Mouse (Mus musculus) telencephalon, adult 2 months (tissue): ENCODE measurements at regions not wholly inside any gene's neighbourhood (a gene's known extent, or its start where the extent isn't known, plus 50 kb on each side); places are given as distances from the start of the nearest gene placed in this dataset.
A peak's percentile ranks its signal among the peaks of the same experiment; 100 is the strongest.

Experiments used
- DNase-seq: peaks from one replicate; pipeline ENCODE4 v3.0.0-alpha.2; 2011; ENCODE audit warnings: low read depth, low spot score

DNA sequence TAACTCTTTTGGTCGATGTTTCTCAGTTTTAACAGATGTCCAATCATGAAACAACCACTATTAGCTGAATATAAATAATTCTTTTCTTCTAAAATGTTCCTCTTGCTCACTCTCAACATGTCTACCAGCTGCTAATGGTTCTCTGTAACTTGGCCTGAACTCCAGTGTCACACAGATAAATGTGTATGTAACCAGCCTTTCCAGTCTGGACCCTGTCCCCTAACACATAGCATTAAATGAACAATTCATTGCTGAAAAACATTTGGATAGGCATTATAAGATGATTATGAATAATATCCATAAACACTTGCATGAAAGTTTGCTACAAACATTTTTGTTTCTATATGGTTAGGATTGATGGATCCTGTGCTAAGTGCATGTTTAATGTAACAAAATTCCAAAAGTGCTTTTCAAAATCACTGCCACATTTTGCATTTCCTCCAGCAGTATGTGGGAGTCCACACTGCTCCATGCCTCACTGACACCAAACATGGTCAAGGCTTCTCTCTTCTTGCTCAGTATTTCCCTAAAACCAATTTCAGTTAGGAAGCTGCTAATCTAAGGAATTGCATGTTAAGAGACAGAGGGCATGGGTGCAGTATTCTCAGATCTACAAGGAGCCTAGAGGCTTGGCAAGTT lies 82.1 kb upstream of the Thbs1 start:
- no peak for DNase-seq

DNA sequence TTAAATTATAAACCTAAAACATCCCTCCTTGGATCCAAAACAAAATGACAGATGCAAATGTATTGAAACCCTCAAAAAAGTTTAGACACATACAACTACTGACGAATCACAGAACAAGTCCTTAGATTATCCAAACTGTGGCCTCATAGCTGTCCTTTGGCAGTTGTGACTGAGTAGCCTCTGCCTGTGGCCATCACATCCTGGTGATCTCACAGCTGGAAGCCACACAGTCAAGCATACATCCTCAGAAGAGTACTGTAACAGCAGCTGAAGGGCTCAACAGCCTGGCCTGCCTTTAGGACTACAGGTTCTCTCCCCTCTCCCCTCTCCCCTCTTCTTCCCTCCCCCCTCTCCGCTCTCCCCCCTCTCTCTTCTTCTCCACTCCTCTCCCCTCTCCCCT lies 80.0 kb upstream of the Thbs1 start:
- no peak for DNase-seq

DNA sequence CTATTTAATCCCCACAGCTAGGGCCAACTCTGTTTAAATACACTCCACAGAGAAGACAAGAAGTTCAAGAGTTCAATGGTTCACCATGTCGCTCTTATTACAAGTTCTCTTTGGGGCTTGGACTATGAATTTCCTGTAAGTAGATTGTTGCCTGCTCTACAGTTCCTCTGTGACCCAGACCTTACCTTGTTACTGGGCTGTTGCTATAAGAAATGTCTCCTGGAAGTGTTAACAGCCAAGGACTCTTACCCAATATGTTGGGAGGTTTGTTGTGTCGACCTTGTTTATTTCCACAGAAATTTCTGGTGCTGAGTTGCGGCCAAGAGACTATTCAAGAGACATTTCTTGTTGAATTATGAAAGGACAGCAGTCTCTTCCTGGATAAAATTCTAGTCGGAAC lies 78.3 kb upstream of the Thbs1 start:
- no peak for DNase-seq

DNA sequence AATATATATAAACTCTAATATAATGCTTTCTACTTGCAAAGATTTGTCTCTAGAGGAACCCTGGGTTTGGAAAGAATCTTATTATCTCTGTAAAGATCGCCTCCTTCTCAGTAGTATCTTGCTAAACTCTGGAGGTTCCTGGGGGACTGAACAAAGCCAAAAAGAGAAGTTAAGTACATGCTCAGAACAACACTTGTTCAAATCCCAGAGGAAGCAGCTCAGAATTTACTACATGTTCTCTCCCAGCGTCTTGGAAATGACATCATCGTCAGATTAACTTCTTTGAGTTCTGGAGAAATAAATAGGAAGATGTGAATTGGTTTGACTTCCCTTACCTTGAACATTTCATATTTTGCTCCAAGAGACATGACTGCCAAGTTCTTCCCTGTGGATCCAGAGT lies 77.7 kb upstream of the Thbs1 start:
- no peak for DNase-seq

DNA sequence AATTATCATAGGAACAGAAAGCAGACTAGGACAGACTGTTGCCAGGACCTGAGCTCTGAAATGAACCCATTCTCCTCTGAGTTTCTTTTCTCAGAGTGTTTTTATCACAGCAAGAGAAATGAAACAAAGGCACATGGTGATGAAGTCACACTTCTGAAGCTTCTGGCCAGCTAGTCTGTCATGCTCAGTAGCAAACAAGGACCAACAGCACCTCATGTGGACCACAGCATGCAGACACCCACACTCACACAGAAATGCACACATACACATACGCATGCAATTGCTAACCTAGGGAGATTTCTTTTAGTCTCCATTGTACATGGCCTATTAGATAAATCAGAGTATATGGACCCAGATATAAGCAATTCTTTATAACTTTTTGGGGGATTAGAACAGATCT lies 76.3 kb upstream of the Thbs1 start:
- DNase-seq, result no peak

DNA sequence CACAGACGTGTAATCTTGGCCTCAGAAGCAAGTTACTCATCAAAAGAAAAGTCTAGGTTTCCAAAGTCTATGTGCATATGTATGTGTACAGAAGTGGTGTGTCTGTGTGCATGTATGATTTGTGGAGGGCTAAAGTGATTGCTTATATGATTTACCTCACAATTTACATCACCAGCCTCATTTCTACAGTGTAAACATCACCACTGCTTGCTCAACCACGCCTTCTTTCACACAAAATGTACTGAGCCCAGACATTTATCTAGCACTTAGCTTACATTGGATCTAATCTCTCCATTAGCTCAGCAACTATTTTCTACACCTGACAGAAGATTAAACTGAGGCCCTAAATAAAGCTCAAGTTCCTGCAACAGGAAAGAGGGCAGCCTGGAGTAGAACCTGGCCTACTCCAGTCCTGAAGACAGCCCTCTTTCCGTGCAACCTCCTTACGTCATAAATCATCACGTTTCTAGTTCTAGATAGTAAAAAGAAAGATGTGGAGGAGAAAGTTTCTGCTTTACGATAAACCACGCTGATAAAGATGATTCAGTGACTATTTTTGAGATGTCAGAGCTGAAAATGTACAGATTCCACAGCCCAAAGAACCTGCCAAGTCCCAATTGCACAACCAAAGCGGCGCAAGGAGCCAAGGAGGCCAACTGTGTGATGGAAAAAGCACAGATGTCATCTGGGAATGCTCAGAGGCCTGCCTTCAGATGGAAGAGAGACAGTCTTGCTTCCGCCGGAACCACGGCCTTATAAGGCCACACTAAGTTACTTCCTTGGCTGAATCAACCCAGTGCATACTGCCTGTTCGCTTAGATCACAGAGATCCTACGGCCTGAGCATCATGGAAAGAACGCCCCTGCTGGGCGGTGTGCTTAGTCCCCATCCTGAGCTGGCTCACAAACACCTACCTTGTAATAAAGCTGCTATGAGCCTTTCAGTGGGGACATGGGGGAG lies 72.5 kb upstream of the Thbs1 start:
- peak; percentile 35 for DNase-seq

DNA sequence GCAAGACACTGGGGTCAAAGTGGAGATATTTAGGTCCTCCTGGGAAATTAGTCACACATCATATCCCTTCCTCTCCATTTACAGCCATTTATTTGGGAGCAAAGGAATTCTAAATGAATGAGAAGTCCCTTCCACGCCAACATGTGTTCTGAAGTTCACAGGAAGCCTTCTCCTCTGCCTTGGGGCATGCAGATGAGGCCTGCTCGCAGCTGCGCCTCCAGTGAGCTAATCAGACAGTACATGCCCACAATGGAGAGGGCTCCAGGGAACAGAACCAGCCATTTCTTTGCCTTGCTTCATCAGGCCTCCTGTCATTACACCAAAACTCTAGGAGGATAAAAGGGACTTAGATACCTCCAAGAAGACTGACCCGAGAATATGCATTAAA lies 71.9 kb upstream of the Thbs1 start:
- no peak for DNase-seq

DNA sequence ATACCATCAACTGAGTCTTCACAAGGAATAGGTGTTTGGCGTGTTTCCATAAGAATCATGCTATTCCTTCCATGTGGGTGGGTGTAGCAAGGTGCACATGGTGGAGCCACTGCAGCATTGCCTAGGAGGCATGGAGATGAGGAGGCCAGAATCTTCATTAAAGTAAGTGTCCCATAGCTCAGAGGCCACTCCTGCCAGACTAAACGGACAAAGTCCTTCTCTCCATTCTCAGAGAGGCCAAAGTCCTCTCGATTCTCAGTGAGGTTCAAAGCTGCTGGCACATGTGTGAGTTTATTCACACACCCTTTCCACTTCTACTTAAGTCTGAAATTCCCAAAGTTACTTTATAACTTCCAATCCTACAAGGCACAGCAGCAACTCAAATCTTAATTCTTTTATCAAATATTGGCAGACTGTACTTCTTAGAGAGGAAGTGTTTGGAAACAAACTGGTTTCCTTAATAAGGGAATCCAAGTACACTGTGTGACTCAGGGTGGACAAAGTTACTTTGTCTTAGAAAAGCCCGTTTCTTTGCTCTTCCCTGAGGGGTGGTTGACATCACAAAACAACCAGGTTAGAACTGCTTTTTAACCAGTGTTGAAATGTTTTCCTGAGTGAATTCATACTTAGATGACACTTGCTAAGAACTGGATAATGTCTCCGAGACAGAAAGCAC lies 69.2 kb upstream of the Thbs1 start:
- DNase-seq, result no peak

DNA sequence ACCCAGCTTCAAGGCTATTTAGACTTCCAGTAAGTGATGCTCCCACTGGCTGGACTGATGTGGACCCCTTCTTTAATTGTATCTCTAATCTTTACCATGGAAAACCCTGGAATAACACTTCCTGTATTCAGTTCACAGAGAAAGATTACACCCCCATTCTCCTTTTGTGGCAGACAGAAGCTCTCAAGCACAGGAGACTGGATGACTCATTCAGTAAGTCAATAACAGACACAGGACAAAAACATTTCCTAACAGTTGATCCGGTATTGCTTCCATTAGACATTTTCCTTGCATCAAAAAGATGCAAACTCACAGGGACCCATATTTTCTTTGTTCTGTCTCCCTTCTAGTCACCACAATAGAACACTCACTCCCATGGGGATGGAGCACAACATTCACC lies 67.0 kb upstream of the Thbs1 start:
- DNase-seq, result no peak

DNA sequence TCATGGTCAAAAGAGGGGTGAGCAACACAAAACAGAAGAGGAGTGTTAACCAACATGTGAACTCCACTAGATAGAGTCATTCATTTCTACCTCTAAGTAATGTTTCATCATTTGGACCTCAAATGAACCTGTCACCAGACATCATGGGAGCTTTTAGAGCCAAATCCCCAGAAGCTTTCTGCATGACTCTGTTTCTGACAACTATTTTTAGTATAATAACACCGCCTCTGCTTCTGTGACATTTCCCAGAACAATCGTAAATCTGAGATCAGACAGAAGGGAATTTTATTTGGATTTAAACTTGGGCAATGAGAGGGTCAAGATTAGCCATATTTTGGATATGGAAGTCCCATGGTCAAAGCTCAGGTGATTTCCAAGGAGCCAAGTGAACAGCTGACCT lies 61.4 kb upstream of the Thbs1 start:
- peak; percentile 41 for DNase-seq

DNA sequence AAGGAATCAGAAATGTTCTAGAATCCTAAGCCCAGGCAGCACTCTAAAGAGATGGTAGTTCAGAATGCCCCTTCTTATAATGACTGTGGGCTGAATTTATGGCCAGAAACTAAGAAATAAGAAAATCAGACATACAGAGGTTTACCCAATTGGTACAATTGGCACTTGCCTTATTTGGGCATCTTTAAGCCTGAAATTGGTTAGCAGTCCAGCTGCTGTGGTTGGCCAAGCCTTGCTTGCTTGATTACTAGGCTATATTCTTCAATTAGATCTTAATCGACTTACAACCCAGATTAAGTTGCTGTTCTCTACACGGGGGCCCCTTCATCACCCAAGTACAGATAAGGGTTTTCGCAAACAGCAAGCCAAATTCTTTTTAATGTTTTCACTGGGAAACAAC lies 60.1 kb upstream of the Thbs1 start:
- no peak for DNase-seq

DNA sequence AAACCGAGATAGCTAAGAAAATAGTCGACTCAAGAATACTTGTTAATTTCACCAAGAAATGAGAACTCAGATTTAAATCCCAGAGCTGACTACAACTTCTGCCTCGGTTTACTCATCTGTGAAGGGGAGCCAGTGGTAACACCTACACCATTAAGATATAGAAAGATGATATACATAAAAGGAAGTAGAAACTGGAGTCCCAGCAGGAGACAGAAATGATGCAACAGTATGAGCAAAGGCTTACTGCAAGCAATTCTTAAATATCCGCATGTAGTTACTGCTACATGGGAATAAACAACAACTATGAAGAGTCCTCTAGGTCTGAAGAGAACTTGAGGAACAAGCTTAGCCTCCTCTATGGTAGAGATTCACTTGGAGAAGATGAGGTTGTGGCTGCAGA lies 58.2 kb upstream of the Thbs1 start:
- no peak for DNase-seq

DNA sequence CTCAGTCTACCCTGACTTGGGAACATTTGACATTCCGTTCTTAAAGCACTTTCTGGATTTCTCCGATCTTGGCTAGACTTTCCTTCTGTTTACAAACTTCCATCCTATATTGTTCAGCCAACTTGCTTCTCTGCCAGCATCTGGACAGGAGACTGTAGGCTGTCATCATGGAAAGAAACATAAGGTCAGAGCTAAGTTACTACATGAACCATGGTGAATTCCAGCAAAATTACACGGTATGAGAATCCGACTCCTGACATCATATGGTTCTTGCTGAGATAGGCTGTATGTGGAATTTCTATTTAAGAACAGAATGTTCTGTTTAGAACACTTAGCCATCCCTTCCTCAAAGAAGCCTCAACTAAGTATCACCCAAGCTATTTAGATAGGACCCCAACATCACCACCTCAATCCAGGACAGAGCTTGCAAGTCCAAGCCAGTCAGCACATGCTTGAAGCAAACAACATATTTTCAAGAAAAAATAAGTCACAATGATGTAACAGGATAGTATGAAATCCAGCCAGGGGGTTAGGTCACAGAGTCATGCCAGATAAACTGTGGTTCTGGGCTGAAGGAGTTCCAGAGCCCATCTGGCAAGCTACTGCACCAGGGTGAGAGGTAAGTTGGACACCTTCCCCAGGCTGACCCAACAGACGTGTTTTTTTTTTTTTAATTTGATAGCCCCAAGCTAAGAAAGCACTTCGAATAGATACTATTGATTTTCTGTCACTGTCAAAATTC lies 52.9 kb upstream of the Thbs1 start:
- no peak for DNase-seq

DNA sequence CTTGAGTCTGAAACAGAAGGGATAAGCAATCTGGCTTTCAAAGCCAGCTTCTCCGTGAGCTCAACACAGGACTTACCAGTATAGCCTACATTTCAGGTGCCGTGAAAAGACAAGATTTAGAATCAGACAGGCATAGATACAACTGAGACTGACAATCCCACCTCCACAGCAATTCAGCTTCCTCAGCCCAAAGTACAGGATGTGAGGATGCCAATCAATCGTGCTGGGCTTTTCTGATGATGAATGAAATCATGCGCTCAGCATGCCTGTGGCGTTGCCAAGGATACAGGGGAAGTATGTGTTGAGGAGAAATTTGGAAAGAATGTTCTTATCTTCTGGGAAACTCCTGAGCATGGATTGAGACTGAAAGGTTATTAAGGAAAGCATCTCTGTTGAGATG lies 50.4 kb upstream of the Thbs1 start:
- DNase-seq, result peak; percentile 35
